Mouse (Mus musculus): ENCODE measurements around the gene Il31. TPM values are rescaled to one million over a fixed set of nuclear protein-coding genes. Genes with fewer than 3 reads are reported as not detected.
A peak's percentile ranks its signal among the peaks of the same experiment; 100 is the strongest.
"Not testable (repeated sequence)": the region's sequence is repeated elsewhere in the genome, so short reads cannot be mapped to it uniquely, and the experiment has no call there.

The Il31 gene
- total RNA-seq, 2 experiments from 2014 or later: not detected

GRCm38 (mm10) chr5:123512102-123512501 lies 22.8 kb upstream of the Il31 start:
- no peak overlapping the region for H3K27ac ChIP-seq
- DNase-seq (ENCODE audit: extremely low spot score in 1 of 2, low spot score in 2 of 2): no peak
- TF ChIP-seq CTCF (IDR thresholded peaks at IDR 0.05): no peak
- intact Hi-C loops (cut with DNase I): no loop called here
- no peak overlapping the region for H3K4me3 ChIP-seq

GRCm38 (mm10) chr5:123511426-123511825 lies 22.1 kb upstream of the Il31 start:
- intact Hi-C loops (cut with DNase I); H3K27ac ChIP-seq; H3K4me3 ChIP-seq; DNase-seq (ENCODE audit: extremely low spot score in 1 of 2, low spot score in 2 of 2): not testable (repeated sequence)

- H3K4me3 ChIP-seq: no peak within 1 kb of the TSS
- no peak for DNase-seq (ENCODE audit: extremely low spot score in 1 of 2, low spot score in 2 of 2)
- no peak within 1 kb of the TSS for H3K27ac ChIP-seq
- no peak for TF ChIP-seq CTCF (IDR thresholded peaks at IDR 0.05)
- intact Hi-C loops (cut with DNase I): no loop called here
Measured at GRCm38 (mm10) chr5:123510160-123510559, 20.9 kb upstream of the Il31 start, which contains the start of gene B3gnt4. Gene B3gnt4, plus strand, starts transcription at chr5:123510460.

- Histone ChIP-seq H3K4me3 (peak overlapping the region; percentile 57), H3K27ac (no peak overlapping the region)
- intact Hi-C loops (cut with DNase I): no loop called here
- no peak for DNase-seq (ENCODE audit: extremely low spot score in 1 of 2, low spot score in 2 of 2)
- no peak for TF ChIP-seq CTCF (IDR thresholded peaks at IDR 0.05)
Measured at GRCm38 (mm10) chr5:123508921-123509320, 19.6 kb upstream of the Il31 start.

GRCm38 (mm10) chr5:123507936-123508723 lies 18.8 kb upstream of the Il31 start:
- intact Hi-C loops (cut with DNase I): no loop called here
- H3K4me3 ChIP-seq: peak overlapping the region; percentile 57
- peak; percentile 74 to 81 for DNase-seq (ENCODE audit: extremely low spot score in 1 of 2, low spot score in 2 of 2)
- TF ChIP-seq CTCF (IDR thresholded peaks at IDR 0.05): peak; percentile 21
- H3K27ac ChIP-seq: no peak overlapping the region

- TF ChIP-seq CTCF (IDR thresholded peaks at IDR 0.05): no peak
- DNase-seq (ENCODE audit: extremely low spot score in 1 of 2, low spot score in 2 of 2): no peak
- Histone ChIP-seq H3K27ac (no peak overlapping the region), H3K4me3 (no peak overlapping the region)
- intact Hi-C loops (cut with DNase I): no loop called here
Measured at GRCm38 (mm10) chr5:123501973-123502372, 12.7 kb upstream of the Il31 start.

- no peak overlapping the region for H3K27ac ChIP-seq
- H3K4me3 ChIP-seq: no peak overlapping the region
- intact Hi-C loops (cut with DNase I): loop anchor here (2.0 to 5.0 kb wide), 4 partner anchors 23 to 247 kb away; partner anchors contain the start of gene Wdr66
- peak in 1 of 2 experiments; percentile 36 for DNase-seq (ENCODE audit: extremely low spot score in 1 of 2, low spot score in 2 of 2)
- peak; percentile 65 for TF ChIP-seq CTCF (IDR thresholded peaks at IDR 0.05)
Measured at GRCm38 (mm10) chr5:123499717-123500116, 10.4 kb upstream of the Il31 start.

GRCm38 (mm10) chr5:123489935-123490334 lies 646 bp upstream of the Il31 start:
- DNase-seq (ENCODE audit: extremely low spot score in 1 of 2, low spot score in 2 of 2): no peak
- no peak for TF ChIP-seq CTCF (IDR thresholded peaks at IDR 0.05)
- Histone ChIP-seq H3K4me3 (no peak overlapping the region), H3K27ac (no peak overlapping the region)
- intact Hi-C loops (cut with DNase I): no loop called here

- H3K4me3 ChIP-seq: no peak overlapping the region
- no peak for TF ChIP-seq CTCF (IDR thresholded peaks at IDR 0.05)
- DNase-seq (ENCODE audit: extremely low spot score in 1 of 2, low spot score in 2 of 2): no peak
- no peak overlapping the region for H3K27ac ChIP-seq
- intact Hi-C loops (cut with DNase I): no loop called here
Measured at GRCm38 (mm10) chr5:123487659-123488395, 1.5 kb downstream of the Il31 start.

- intact Hi-C loops (cut with DNase I): no loop called here
- no peak for DNase-seq (ENCODE audit: extremely low spot score in 1 of 2, low spot score in 2 of 2)
- TF ChIP-seq CTCF (IDR thresholded peaks at IDR 0.05): no peak
- no peak overlapping the region for H3K27ac ChIP-seq
- no peak overlapping the region for H3K4me3 ChIP-seq
Measured at GRCm38 (mm10) chr5:123473817-123474216, 15.5 kb downstream of the Il31 start.

- intact Hi-C loops (cut with DNase I): no loop called here
- no peak overlapping the region for H3K27ac ChIP-seq
- H3K4me3 ChIP-seq: no peak overlapping the region
- DNase-seq (ENCODE audit: extremely low spot score in 1 of 2, low spot score in 2 of 2): no peak
- TF ChIP-seq CTCF (IDR thresholded peaks at IDR 0.05): no peak
Measured at GRCm38 (mm10) chr5:123470784-123471400, 18.4 kb downstream of the Il31 start.

GRCm38 (mm10) chr5:123464638-123465037 lies 24.7 kb downstream of the Il31 start:
- no peak for DNase-seq (ENCODE audit: extremely low spot score in 1 of 2, low spot score in 2 of 2)
- H3K4me3 ChIP-seq: no peak overlapping the region
- H3K27ac ChIP-seq: no peak overlapping the region
- intact Hi-C loops (cut with DNase I): no loop called here
- no peak for TF ChIP-seq CTCF (IDR thresholded peaks at IDR 0.05)
